Mouse (Mus musculus) erythroblast, embryonic 14.5 days (primary cell): ENCODE data around the gene Psma7.

Experiments
- GATA1 ChIP-seq: IDR thresholded peaks from 2 replicates; pipeline ENCODE4 v1.6.1; 2012; ENCODE audit warnings: low read length, inconsistent platforms, mixed read lengths
- TAL1 ChIP-seq: IDR thresholded peaks from 3 replicates; pipeline ENCODE4 v1.6.1; 2012; ENCODE audit warnings: low read length, inconsistent platforms, mixed read lengths

GRCm38 (mm10) chr2:180017632-180018031 lies 24.6 kb downstream of the Psma7 start:
- TF ChIP-seq GATA1: no peak
- no peak for TF ChIP-seq TAL1
